Mouse (Mus musculus) adrenal gland (tissue): Measurements from ENCODE around the gene Epb41l2.

Experiments
- intact Hi-C: fragments of 180-260 bp; cut with DNase I; formaldehyde crosslinking; loops from one replicate; pipeline ENCODE4 v1.15.1; 2025

Gene Epb41l2

DNA sequence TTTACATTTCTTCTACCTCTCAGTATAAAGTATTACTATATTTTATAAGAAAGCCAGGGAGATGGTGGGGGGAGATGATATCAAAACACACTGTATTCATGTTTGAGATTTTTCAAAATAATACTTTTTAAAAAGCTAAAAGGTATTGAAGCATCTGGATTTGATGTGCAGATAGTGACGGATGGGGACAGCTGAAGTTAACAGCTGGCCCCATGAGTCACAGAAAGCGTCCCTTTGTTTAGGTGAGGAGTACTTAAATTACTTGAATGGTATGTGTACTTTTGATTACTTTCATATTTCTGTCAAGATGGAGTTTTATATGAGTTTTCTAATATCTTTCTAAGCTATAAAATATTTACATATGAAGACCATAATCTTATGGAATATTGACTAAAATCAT, 112.3 kb downstream of the Epb41l2 start:
- intact Hi-C loops: no loop called here

GRCm38 (mm10) chr10:25479716-25480115, 120.1 kb downstream of the Epb41l2 start:
- intact Hi-C loops: no loop called here

DNA sequence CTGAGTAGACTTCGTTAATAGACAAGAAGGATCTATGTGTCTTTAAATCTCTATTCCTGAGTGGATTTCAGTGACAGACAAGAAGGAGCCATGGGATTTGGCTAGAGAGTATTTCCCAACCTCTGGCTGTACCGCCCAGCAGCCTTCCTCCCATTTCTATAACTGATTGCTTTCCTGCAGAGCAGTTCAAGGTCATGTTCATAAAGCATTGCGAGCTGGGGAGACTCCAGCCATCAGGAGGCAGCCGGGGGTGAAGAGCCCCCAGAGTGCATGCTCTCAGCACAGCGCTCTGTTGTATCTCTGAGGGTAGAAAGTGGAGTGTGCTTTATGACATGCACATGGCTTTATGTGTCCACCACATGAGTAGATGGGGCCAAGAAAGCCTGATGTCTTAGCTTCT, 123.2 kb downstream of the Epb41l2 start:
- intact Hi-C loops: no loop called here

GRCm38 (mm10) chr10:25488456-25488855, 128.9 kb downstream of the Epb41l2 start:
- intact Hi-C loops: loop anchor here (1.0 kb wide), 1 partner anchor 220 kb away; no protein-coding TSS in a partner anchor

DNA sequence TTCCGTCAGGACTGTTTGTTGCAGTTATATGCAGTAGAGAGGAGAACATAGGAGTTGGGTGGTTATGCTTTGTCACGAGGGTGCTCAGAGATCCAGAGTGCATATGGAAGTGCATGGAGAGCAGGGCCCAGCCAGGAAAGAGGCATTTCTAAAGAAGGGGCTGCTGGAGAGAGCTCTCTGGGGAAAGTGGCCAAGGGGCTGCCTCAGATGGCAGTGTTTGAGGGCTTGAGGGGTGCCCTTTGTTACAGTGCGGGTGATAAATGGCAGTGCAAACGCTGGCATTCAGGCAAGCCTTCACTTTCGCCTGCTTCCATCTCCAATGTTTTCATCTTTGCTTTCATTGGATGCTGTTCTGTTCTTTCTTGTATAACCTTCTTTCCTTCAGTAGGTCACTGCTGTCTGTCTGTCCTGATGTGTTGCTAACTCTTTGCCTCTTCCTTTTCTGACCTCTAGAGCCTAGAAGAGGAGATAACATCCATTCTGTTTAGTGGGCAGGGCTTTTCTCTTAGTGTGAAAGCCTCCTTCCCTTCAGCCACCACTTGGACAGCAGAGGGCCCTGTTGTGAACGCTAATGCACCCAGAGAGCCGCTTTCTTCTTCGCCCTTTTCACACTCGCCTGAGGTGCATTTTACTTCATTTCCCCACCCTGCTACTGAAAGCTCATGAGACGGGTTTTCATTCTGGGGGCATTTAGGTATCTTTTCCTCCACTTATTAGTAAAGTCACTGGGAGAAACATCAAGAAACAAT, 139.9 kb downstream of the Epb41l2 start:
- intact Hi-C loops: no loop called here

DNA sequence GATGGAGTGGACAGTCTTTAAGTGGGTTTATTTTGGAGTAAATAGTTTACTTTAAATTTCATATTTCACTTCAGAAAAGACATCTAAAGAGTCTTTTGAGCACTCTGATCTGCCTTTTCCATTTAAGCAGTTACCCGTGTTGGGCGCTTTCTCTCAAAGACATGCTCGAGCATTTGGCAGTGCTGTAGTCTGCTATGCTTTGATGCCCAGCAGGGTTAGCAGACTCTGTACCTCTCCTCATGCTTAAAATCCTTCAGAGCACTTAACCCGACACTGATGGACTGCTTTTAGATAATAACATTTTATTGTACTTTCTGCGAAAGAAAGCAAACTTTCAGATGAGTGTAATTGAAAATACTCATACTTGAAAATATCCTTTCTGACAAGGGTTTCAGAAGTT, 143.7 kb downstream of the Epb41l2 start:
- intact Hi-C loops: no loop called here

DNA sequence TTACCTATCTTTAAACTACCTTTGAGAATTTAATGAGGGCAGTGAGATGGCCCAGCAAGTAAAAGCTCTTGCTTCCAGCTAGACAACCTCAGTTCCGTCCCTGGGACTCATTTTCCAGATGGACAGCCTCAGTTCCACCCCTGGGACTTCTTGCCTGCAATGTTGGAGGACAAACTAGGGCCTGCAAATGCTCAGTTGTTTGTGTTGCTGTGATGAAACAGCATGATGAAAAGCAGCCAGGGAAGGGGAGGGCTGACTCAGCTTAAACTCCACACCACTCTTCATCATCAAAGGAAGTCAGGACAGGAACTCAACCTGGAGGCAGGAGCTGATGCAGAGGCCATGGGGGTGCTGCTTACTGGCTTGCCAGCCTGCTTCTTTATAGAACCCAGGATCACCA, 154.2 kb downstream of the Epb41l2 start:
- intact Hi-C loops: no loop called here

DNA sequence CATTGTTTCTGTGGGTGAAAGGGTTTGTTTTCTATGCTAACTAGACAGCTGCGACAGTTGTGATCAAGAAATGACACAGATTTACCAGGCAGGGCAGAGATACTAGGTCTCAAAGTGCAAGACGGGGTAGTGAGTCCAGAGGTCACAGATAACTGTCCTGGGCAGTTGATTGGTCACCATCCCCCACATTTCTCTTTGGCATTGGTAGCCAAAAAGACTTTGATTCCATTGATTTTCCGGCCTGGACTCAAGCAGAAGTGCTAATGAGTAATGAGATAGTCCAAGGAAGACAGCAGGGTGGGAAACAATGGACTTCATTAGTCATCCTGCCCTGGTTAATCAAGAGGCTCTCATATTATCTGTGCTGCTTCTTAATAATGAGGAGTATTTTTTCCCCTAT, 160.4 kb downstream of the Epb41l2 start:
- intact Hi-C loops: loop anchor here (10.0 kb wide), 1 partner anchor 875 kb away; no protein-coding TSS in a partner anchor

- intact Hi-C loops: loop anchor here (10.0 kb wide), 1 partner anchor 876 kb away; no protein-coding TSS in a partner anchor
These were observed 160.8 kb downstream of the Epb41l2 start for GRCm38 (mm10) chr10:25520428-25520827.

- intact Hi-C loops: loop anchor here (10.0 kb wide), 1 partner anchor 879 kb away; no protein-coding TSS in a partner anchor
These were observed 164.1 kb downstream of the Epb41l2 start for GRCm38 (mm10) chr10:25523727-25524126.

DNA sequence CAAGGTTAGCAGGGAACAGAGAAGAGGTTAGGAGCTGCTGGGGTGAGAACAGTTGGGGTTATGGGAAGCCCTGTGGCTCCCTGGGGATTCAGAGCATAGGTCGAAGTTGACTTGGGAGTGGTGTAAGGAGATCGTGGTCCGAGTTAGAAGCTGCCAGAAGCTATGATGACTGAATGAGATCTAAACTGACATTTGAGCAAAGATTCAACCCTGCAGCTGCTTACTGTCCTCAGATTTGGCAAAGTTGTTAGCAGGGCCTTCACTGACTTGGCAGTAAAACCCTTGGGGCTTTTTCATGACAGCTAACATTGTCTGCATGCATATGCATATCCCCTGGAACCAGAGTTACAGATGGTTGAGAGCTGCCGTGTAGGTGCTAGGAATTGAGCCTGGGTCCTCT, 166.6 kb downstream of the Epb41l2 start:
- intact Hi-C loops: loop anchor here (10.0 kb wide), 1 partner anchor 881 kb away; no protein-coding TSS in a partner anchor

GRCm38 (mm10) chr10:25526622-25527021, 167.0 kb downstream of the Epb41l2 start:
- intact Hi-C loops: loop anchor here (10.0 kb wide), 1 partner anchor 882 kb away; no protein-coding TSS in a partner anchor

GRCm38 (mm10) chr10:25527126-25527525, 167.5 kb downstream of the Epb41l2 start:
- intact Hi-C loops: loop anchor here (10.0 kb wide), 1 partner anchor 882 kb away; no protein-coding TSS in a partner anchor

DNA sequence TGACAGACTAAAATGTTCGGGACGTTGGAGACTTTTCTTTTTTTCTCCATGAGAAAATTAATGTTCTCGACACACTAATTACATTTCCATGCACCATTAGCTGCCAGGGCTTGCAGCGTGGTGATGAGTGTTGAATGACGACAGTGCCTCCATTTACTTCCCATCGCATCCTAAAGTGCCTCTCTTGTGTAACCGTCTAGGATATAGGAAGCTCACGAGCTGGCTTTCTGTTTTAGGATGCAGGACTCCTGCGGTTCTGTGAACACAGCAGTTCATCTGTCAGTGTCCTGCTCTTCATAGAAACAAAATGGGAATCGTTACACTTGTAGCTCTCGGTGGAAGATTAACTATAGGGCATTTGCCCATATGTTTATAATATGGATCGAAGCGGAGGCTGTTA, 171.7 kb downstream of the Epb41l2 start:
- intact Hi-C loops: no loop called here

DNA sequence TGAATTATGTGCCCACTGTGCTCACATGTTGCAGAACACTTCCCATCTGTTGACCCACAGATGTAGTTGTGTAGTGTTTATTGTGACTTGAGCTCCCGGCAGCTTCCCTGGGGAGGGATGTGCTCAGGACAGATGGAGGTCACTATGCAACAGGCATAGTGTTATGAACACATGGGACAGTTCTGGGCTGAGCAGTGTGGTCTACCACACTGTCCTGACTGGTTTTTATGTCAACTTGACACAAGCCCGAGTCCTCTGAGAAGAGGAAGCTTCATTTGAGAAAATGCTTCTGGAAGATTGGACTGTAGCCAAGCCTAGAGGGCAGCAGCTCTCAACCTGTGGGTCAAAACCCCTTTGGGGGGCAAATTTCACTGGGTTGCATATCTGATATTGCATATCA, 173.5 kb downstream of the Epb41l2 start:
- intact Hi-C loops: no loop called here

DNA sequence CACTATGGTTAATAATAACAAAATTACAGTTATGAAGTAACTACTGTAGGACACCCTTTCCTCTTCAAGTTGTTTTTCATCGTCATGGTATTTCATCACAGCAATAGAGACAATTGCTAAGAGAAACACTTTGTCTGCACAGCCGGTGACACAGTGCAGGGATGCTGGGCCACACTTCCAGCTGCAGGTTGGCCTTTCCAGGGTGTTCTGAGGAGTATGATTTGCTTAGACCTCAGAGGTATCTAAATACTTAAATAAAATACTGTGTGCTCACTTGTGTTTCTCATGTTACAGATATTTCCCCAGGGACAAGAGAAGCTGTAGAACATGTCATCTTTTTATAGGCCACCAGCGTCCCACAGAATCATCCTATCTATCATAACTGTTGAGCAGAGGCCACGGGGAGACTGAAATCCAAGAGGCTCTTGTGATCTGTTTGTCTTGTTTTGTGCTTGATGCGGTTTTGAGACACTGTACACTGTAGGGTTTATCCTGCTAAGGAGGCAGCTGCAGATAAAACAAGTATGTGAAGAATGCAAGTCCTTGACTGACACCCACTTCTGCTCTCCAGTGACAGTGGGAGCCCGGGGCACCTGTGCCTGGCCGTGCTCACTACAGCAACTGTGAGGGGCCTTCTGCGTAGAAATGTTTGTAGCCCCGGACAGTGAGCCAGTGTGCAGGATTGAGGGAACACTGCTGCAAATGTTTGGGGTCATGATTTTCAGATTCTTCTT, 174.1 kb downstream of the Epb41l2 start:
- intact Hi-C loops: no loop called here

DNA sequence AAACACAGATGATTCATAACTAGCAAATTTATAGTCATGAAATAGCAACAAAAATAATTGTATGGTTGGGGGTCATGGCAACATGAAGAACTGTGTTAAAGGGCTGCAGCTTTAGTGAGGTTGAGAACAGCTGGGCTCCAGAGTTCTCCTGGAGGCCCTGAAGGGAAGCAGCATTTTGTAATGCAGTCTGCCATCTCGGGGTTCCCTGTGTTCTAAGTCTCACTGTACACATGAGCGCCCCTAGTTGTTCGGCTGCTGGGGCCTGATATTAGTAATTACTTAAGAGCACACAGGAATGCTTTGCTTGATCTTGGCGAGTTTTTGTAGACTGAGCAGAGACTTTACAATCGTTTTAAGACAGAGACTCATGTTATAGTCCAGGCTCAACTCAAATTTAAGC, 174.9 kb downstream of the Epb41l2 start:
- intact Hi-C loops: no loop called here

DNA sequence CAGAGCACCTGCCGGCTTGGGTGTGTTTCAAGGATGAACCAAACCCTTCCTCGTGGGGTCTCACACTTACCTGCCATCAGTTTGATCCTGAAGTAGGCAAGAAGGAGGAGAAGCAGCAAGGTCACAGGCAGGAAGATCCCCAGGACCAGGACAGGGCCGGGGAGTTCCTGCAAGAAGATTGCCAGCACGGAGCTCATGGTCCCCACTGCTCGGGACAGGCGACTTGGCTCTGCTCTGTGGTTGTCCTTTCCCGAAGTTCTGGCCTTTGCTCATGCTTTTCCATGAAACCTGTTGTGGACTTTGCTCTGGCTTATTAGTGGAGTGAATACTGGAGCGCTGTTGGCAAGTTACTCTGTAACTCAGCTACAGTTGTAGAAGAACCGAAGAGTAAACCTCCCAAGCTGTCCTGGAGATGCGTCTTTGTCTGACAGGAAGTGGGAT, 176.3 kb downstream of the Epb41l2 start, which contains the start of gene Smlr1:
Smlr1 (minus strand) TSS at position 377 of the 441 bp plus-strand sequence.
- intact Hi-C loops: no loop called here

GRCm38 (mm10) chr10:25536621-25537020, 177.0 kb downstream of the Epb41l2 start:
- intact Hi-C loops: no loop called here

GRCm38 (mm10) chr10:25538738-25539137, 179.1 kb downstream of the Epb41l2 start:
- intact Hi-C loops: no loop called here

- intact Hi-C loops: no loop called here
These were observed 179.7 kb downstream of the Epb41l2 start for GRCm38 (mm10) chr10:25539146-25539770.

- intact Hi-C loops: no loop called here
These were observed 180.2 kb downstream of the Epb41l2 start for GRCm38 (mm10) chr10:25539771-25540168.
